Mouse (Mus musculus) heart, embryonic 12.5 days (tissue): ENCODE data around the gene 4932414N04Rik. TPM values are rescaled to one million over a fixed set of nuclear protein-coding genes. Genes with fewer than 3 reads are reported as not detected.
A peak's percentile ranks its signal among the peaks of the same experiment; 100 is the strongest.
"Not testable (repeated sequence)": the region's sequence is repeated elsewhere in the genome, so short reads cannot be mapped to it uniquely, and the experiment has no call there.

ENCODE experiments used
- ATAC-seq: fragments of 200-750 bp; cut with Nextera tagmentation; 2 replicates; pipeline ENCODE4 v1.8.0; 2017; ENCODE audit warnings: moderate TSS enrichment, moderate library complexity; ENCODE audit not compliant: insufficient number of reproducible peaks, low FRiP score
- H3K27ac ChIP-seq: fragments of 300-500 bp; sonication (generic); 2 replicates; pipeline ENCODE4 v1.5.1; 2016; ENCODE audit warnings: mild to moderate bottlenecking, moderate library complexity; ENCODE audit not compliant: poor library complexity, severe bottlenecking
- H3K27me3 ChIP-seq: fragments of 300-500 bp; sonication (generic); replicated peaks from 2 replicates; pipeline ENCODE4 v1.6.1; 2016; ENCODE audit warnings: mild to moderate bottlenecking, moderate library complexity
- H3K36me3 ChIP-seq: fragments of 300-500 bp; sonication (generic); 2 replicates; pipeline ENCODE4 v1.6.1; 2016; ENCODE audit warnings: mild to moderate bottlenecking, moderate library complexity
- H3K4me1 ChIP-seq: fragments of 300-500 bp; sonication (generic); replicated peaks from 2 replicates; pipeline ENCODE4 v1.6.1; 2016; ENCODE audit warnings: mild to moderate bottlenecking
- H3K4me2 ChIP-seq: fragments of 300-500 bp; sonication (generic); 2 replicates; pipeline ENCODE4 v1.6.1; 2016; ENCODE audit warnings: mild to moderate bottlenecking, moderate library complexity
- H3K4me3 ChIP-seq: fragments of 300-500 bp; sonication (generic); 2 replicates; pipeline ENCODE4 v1.5.1; 2016; ENCODE audit warnings: mild to moderate bottlenecking
- H3K9ac ChIP-seq: fragments of 300-500 bp; sonication (generic); 2 replicates; pipeline ENCODE4 v1.6.1; 2016; ENCODE audit warnings: mild to moderate bottlenecking, moderate library complexity
- H3K9me3 ChIP-seq: fragments of 300-500 bp; sonication (generic); replicated peaks from 2 replicates; pipeline ENCODE4 v1.6.1; 2016; ENCODE audit warnings: mild to moderate bottlenecking, moderate library complexity
- WGBS: fragments of 180-500 bp; shearing (Covaris S2); methylation state at CpG from one replicate; pipeline ENCODE4 v1.1.7; 2016; 5-methylcytosine and 5-hydroxymethylcytosine counted together
- polyA plus RNA-seq: library from polyadenylated mRNA; unstranded; fragments of >200 nt; fragmentation: Nextera tagmentation; extraction: Ambion mirVana; gene quantifications from 2 replicates; pipeline ENCODE4 v1.2.1, GENCODE M21; 2016

The 4932414N04Rik gene
- not detected in 2 replicates for polyA plus RNA-seq

DNA sequence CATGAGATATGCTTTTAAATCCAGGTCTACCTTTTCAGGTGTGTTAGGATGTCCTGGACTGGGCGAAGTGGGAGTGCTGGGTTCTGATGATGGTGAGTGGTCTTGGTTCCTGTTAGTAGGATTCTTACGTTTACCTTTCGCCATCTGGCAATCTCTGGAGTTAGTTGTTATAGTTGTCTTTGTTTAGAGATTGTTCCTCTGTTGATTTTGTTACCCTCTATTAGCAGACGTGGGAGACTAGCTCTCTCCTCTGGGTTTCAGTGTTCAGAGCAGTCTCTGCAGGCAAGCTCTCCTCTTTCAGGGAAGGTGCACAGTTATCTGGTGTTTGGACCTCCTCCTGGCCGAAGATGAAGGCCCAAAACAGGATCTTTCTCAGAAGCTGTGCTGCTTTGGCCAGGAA, at the start of gene 4932414N04Rik:
Gene 4932414N04Rik (plus strand): TSS at position 301 of the 400 bp plus-strand sequence.
- not testable (repeated sequence) for H3K4me1 ChIP-seq, H3K27ac ChIP-seq, H3K9ac ChIP-seq, H3K9me3 ChIP-seq, ATAC-seq, H3K4me2 ChIP-seq, H3K36me3 ChIP-seq, H3K27me3 ChIP-seq, H3K4me3 ChIP-seq
- WGBS = 61% methylated on average over 2 of the region's 5 CpGs

GRCm38 (mm10) chr2:68732216-68732615, 75.9 kb downstream of the 4932414N04Rik start:
- ATAC-seq = no peak
- 11% methylated on average over 2 of the region's 2 CpGs for WGBS
- Histone ChIP-seq H3K4me2 (no peak overlapping the region), H3K27ac (no peak overlapping the region), H3K9me3 (peaks cover 4% of the 10 kb centered on the region; the same call in 1 of the 2 replicates), H3K4me1 (peaks cover 6% of the 10 kb centered on the region), H3K27me3 (no peaks in the 10 kb centered on the region), H3K36me3 (no peaks in the 10 kb centered on the region), H3K9ac (no peak overlapping the region), H3K4me3 (no peak overlapping the region)

DNA sequence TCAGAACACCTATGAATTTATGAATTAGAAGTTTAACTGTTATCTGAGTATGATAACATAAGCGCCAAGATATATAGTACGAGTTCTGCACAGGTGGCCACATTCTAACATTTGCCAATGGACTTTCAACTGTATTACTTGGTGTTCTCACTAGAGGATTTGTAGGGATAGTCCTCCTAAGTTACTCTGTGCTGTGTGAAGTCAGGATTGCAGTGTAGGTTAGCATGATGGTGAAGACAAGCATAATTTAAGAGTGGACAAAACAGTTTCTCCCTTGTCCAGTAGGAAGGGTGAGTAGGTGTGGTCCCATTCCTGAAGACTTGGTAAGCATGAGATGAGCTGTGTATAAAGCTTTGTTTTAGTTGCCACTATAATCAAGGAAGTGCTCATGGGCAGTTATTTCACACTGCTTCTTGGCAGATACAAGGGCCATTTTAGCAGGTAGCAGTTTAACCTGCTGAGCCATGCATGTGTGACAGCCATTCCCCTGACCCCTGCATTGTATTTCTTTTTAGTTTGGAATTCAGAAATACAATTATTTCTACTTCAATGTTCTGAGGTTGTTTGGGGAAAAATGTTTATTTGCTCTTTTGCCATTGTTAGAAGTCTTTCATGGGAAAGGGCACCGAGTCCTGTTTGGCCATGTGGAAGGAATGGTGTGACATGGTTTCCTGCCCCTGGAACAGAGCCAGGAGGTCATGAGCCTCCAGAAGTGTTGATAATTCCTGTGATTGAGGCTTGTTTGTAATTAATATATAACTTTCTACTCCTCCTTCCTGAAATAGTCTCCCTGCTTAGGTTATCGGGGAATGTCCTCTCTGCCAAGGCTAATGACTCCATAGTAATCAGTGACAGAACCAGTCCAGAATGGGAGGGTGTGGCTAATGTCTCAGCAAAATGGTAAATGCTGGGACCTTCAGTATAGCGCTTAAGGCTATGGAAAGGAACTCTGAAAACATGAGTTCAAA, 83.8 kb downstream of the 4932414N04Rik start:
- H3K27me3 ChIP-seq = no peaks in the 10 kb centered on the region
- H3K4me3 ChIP-seq = no peak overlapping the region
- H3K9me3 ChIP-seq = peaks cover 10% of the 10 kb centered on the region; the same call in 1 of the 2 replicates
- H3K27ac ChIP-seq = no peak overlapping the region
- no peak for ATAC-seq
- H3K4me1 ChIP-seq = no peaks in the 10 kb centered on the region
- no peak overlapping the region for H3K4me2 ChIP-seq
- 75% methylated on average over 5 of the region's 5 CpGs for WGBS
- no peak overlapping the region for H3K9ac ChIP-seq
- no peaks in the 10 kb centered on the region for H3K36me3 ChIP-seq

DNA sequence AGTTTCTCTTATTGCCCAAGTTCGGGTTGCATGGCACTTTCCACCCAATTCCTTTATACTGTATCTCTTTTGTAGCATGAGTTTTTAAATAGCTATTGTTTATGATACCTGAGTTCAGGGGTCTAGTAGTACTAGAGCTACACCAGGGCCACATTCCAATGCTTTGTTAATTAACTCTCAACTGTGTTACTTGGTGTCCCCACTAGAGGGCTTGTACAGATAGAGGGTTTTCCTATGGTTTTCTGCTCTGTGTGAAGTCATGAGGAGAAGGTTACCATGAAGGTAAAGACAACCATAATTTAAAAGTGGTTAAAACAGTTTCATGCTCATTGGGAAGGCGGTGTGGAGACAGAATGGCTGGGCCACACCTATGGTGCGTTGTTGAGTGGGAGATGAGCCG, 88.3 kb downstream of the 4932414N04Rik start:
- H3K36me3 ChIP-seq = no peaks in the 10 kb centered on the region
- no peak for ATAC-seq
- no peak overlapping the region for H3K4me2 ChIP-seq
- H3K4me1 ChIP-seq = no peaks in the 10 kb centered on the region
- H3K27me3 ChIP-seq = no peaks in the 10 kb centered on the region
- H3K4me3 ChIP-seq = no peak overlapping the region
- no peak overlapping the region for H3K9ac ChIP-seq
- WGBS = 72% methylated on average over 4 of the region's 4 CpGs
- H3K9me3 ChIP-seq = 0 out of 2 replicates have a peak, but pooled peaks cover 6% of the 10 kb centered on the region
- no peak overlapping the region for H3K27ac ChIP-seq

- Histone ChIP-seq H3K4me3 (no peak overlapping the region), H3K9ac (no peak overlapping the region), H3K4me2 (no peak overlapping the region), H3K9me3 (peaks cover 4% of the 10 kb centered on the region; the same call in 1 of the 2 replicates), H3K27me3 (no peaks in the 10 kb centered on the region), H3K4me1 (no peaks in the 10 kb centered on the region), H3K36me3 (no peaks in the 10 kb centered on the region), H3K27ac (no peak overlapping the region)
- 67% methylated on average over 4 of the region's 4 CpGs for WGBS
- no peak for ATAC-seq
Observed at GRCm38 (mm10) chr2:68756179-68756578, 99.9 kb downstream of the 4932414N04Rik start.

DNA sequence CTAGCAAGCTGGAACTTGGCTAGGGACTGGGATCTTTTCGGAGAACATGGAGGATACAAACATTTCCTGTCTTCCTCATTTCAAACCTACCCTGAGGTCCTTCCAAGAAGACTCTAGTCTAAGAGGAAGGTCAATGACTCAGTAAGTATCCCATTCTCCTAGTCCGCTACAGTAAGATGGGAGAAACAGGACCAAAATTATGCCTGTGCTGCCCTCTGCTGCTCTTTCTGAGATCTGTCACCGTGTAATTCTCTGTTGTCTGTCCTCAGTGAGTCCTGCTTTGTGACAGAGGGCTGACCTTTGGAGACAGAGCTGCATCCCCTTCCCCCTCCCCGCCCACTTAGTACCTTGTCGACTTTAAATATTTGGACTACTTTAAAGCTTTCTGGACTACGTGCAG, 100.5 kb downstream of the 4932414N04Rik start:
- H3K27me3 ChIP-seq = no peaks in the 10 kb centered on the region

DNA sequence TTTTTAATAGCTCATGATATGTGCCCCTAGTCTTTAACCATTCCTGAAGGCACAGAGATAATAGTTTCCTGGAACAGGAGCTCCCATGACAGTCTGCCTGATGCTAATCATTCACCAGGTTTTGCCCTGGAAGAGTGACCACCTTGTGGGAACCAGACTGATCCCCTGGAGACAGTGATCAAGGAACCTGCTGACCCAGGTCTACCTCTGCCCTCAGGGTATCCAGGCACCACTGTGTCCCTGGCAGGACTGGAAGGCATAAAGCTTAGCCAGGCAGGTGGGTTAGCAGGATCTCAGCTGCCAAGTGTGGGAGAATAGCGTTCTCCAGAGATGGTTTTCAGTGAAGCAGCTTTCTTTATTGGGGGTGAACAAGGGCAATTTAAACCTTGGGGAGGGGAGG, 109.1 kb downstream of the 4932414N04Rik start:
- Histone ChIP-seq H3K4me3 (no peak overlapping the region), H3K27me3 (no peaks in the 10 kb centered on the region), H3K4me2 (no peak overlapping the region), H3K27ac (no peak overlapping the region), H3K9me3 (no peaks in the 10 kb centered on the region), H3K36me3 (no peaks in the 10 kb centered on the region), H3K4me1 (no peaks in the 10 kb centered on the region), H3K9ac (no peak overlapping the region)
- 70% methylated on average over 1 of the region's 1 CpGs for WGBS
- no peak for ATAC-seq

More for the DNA sequence above, 100.5 kb downstream of the 4932414N04Rik start:
- no peak overlapping the region for H3K9ac ChIP-seq
- H3K36me3 ChIP-seq = no peaks in the 10 kb centered on the region
- peaks cover 4% of the 10 kb centered on the region; the same call in 1 of the 2 replicates for H3K9me3 ChIP-seq
- no peak overlapping the region for H3K4me3 ChIP-seq
- no peaks in the 10 kb centered on the region for H3K4me1 ChIP-seq
- 22% methylated on average over 6 of the region's 6 CpGs for WGBS
- H3K4me2 ChIP-seq = no peak overlapping the region
- 0 out of 2 replicates have a peak, but pooled peaks have one; percentile 15 for ATAC-seq
- no peak overlapping the region for H3K27ac ChIP-seq

DNA sequence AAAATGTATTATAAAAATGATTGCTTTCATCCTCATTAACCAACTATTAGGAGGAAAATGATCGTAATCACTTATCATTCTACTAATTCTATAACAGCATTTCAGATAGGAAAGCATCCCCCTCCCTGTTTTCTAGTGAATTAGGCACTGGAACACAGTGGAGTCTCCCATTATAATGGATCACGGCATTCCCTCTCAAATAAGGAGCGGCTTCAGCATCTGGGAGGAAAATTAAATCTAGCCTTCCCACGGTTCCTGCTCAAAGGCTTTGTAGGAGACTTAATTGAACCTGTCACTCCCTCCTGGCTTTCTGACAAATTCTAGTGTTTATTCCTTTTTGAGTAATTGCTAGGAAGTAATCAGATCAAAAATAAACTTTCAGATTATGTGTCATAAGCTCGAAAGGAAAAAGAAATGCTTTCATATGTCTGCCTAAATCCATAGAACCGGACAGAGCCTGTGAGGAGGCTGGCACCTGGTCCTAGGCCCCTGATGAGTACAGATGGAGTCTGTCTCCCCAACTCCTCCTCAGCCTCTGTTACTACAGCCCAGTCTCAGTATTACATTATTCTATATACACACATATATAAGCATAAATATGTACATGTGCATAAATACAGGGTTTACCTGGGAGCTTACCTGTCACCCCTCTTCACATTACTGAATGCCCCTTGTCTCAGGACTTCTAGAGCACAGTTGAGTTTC, 111.1 kb downstream of the 4932414N04Rik start:
- Histone ChIP-seq H3K36me3 (no peaks in the 10 kb centered on the region), H3K27ac (no peak overlapping the region), H3K9ac (no peak overlapping the region), H3K4me1 (no peaks in the 10 kb centered on the region), H3K9me3 (no peaks in the 10 kb centered on the region), H3K4me3 (no peak overlapping the region), H3K27me3 (no peaks in the 10 kb centered on the region), H3K4me2 (no peak overlapping the region)
- no peak for ATAC-seq
- WGBS = 80% methylated on average over 6 of the region's 6 CpGs

DNA sequence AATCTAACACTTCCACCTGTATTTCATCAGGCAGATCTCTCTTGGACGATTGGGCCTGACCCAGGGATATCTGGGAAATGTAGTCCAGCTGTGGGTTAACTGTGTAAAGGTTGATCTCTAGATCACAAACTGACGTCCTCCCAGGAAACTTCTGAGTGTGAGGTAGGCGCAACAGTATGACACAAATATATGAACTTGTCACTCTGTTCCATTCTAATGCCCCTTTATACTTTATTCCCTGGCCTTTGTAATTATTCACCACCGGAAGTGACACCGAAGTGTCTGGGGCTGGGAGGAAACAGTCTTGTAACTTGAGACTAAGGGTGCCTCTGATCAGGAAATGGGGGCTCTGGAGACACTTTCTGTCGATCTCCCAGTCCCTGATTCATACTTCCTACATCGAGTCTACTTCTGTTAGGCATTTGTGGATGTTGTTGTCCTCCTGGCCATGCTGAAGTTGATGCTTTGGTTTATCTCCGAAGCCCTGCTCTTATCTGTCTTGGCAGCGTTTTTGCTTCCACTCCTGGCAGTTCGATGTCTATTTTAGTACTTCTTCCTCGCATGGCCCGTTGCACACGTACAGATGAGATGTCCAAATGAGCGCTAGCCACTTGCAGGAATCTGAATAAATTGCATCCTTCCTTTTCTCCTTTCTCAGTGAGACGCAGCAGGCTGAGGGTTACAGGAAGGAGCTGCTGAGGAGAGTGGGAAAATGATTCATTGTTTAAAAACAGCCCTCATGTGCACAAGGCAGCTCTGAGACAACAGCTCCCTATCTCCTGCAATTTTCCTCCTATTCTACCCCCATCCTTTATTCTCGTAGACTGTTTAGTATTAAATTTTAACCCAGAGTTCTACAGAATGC, 126.2 kb downstream of the 4932414N04Rik start:
- peak; percentile 62; the same call in 1 of the 2 replicates for ATAC-seq
- Histone ChIP-seq H3K27me3 (no peaks in the 10 kb centered on the region), H3K9ac (no peak overlapping the region), H3K36me3 (no peaks in the 10 kb centered on the region), H3K4me3 (peak overlapping the region; percentile 39), H3K9me3 (no peaks in the 10 kb centered on the region), H3K4me2 (peak overlapping the region; percentile 69), H3K27ac (peak overlapping the region; percentile 52; the same call in 1 of the 2 replicates), H3K4me1 (peaks cover 22% of the 10 kb centered on the region)
- 17% methylated on average over 16 of the region's 16 CpGs for WGBS

DNA sequence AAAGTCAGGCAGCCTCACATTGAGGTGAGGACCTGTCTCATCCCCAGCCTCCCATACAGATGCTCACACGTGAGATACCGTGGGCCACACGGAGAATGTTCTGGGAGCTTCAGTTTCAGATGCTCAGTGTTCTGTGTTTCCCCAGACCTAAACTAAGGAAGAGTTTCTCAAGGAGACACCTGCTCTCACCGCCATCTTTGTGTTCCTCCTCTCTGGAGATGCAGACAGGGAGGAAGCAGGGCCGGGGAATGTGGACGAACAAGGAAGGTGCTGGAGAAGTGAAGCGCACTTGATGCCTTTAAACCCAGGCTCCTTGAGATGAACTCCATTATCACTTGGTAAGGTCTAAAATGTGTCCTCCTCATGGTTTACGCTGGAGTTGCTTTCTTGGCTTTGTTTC, 127.4 kb downstream of the 4932414N04Rik start:
- 84% methylated on average over 8 of the region's 8 CpGs for WGBS
- not testable (repeated sequence) for H3K4me3 ChIP-seq, H3K4me2 ChIP-seq, H3K9me3 ChIP-seq, H3K9ac ChIP-seq, H3K36me3 ChIP-seq, H3K27me3 ChIP-seq, H3K27ac ChIP-seq, ATAC-seq
- H3K4me1 ChIP-seq = peaks cover 28% of the 10 kb centered on the region
